Mouse (Mus musculus) neural tube, embryonic 14.5 days (tissue): ENCODE results near the gene Tbc1d4. TPM values are rescaled to one million over a fixed set of nuclear protein-coding genes. Genes with fewer than 3 reads are reported as not detected.

Experiments
- polyA plus RNA-seq: library from polyadenylated mRNA; unstranded; fragments of >200 nt; fragmentation: Nextera tagmentation; extraction: Ambion mirVana; gene quantifications from 2 replicates; pipeline ENCODE4 v1.2.1, GENCODE M21; 2014

Gene Tbc1d4
- polyA plus RNA-seq, 1 experiment from 2014 or later: 5.3 TPM

Other genes with a start within 250 kb of the Tbc1d4 start
- gene Commd6, start 31.5 kb upstream of the Tbc1d4 start, polyA plus RNA-seq: 90.2 and 102 TPM in 2 replicates
- gene Uchl3, start 44.8 kb upstream of the Tbc1d4 start, polyA plus RNA-seq: 237 and 280 TPM in 2 replicates
- not detected in 2 replicates for gene Gm9922, start 120.6 kb upstream of the Tbc1d4 start, polyA plus RNA-seq
- gene Lmo7, start 120.8 kb upstream of the Tbc1d4 start, polyA plus RNA-seq: 1.0 and 1.7 TPM in 2 replicates